Mouse (Mus musculus) forebrain, embryonic 13.5 days (tissue): ENCODE measurements at regions not wholly inside any gene's neighbourhood (a gene's known extent, or its start where the extent isn't known, plus 50 kb on each side); places are given as distances from the start of the nearest gene placed in this dataset.

Experiments used
- ATAC-seq: fragments of 200-750 bp; cut with Nextera tagmentation; 2 replicates; pipeline ENCODE4 v1.8.0; 2017
- H3K27ac ChIP-seq: fragments of 300-500 bp; sonication (generic); 2 replicates; pipeline ENCODE4 v1.5.1; 2015; ENCODE audit warnings: inconsistent platforms, mild to moderate bottlenecking, moderate library complexity
- H3K27me3 ChIP-seq: fragments of 300-500 bp; sonication (generic); 2 replicates; pipeline ENCODE4 v1.6.1; 2015; ENCODE audit warnings: mild to moderate bottlenecking, inconsistent platforms
- H3K36me3 ChIP-seq: fragments of 300-500 bp; sonication (generic); 2 replicates; pipeline ENCODE4 v1.6.1; 2015; ENCODE audit warnings: mild to moderate bottlenecking, inconsistent platforms; ENCODE audit not compliant: poor library complexity, severe bottlenecking
- H3K4me1 ChIP-seq: fragments of 300-500 bp; sonication (generic); 2 replicates; pipeline ENCODE4 v1.6.1; 2015; ENCODE audit warnings: inconsistent platforms
- H3K4me2 ChIP-seq: fragments of 300-500 bp; sonication (generic); 2 replicates; pipeline ENCODE4 v1.6.1; 2015; ENCODE audit warnings: inconsistent platforms, mild to moderate bottlenecking, moderate library complexity
- H3K4me3 ChIP-seq: fragments of 300-500 bp; sonication (generic); 2 replicates; pipeline ENCODE4 v1.5.1; 2015; ENCODE audit warnings: mild to moderate bottlenecking, inconsistent platforms
- H3K9ac ChIP-seq: fragments of 300-500 bp; sonication (generic); 2 replicates; pipeline ENCODE4 v1.6.1; 2015; ENCODE audit warnings: mild to moderate bottlenecking, inconsistent platforms
- H3K9me3 ChIP-seq: fragments of 300-500 bp; sonication (generic); replicated peaks from 2 replicates; pipeline ENCODE4 v1.6.1; 2016; ENCODE audit warnings: inconsistent platforms
- WGBS: fragments of 180-500 bp; shearing (Covaris S2); methylation state at CpG from one replicate; pipeline ENCODE4 v1.1.7; 2015; 5-methylcytosine and 5-hydroxymethylcytosine counted together

DNA sequence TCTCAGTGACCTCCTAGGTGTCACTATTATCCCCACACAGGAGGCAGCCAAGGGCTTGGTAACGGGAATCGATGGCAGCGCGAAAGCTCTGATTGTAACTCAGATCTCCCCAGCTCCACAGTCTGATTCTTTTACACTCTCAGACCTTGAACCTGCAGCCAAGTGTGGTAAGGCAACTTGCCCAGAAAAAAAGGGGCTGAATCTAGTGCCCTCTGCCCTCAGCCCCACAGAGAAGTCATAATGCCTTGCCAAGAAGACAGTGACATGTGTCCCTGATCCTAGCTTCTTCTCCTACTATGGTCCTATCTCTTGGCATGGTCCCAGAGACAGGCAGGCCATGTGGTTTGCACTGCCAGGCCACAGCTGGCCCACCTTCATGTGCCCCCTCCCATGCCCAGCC is 68.6 kb upstream of the Pja1 start:
- Histone ChIP-seq H3K4me2 (no peak overlapping the region), H3K9me3 (no peaks in the 10 kb centered on the region), H3K27ac (peak overlapping the region; percentile 70; the same call in 1 of the 2 replicates), H3K27me3 (peaks cover 12% of the 10 kb centered on the region; the same call in 1 of the 2 replicates), H3K36me3 (no peaks in the 10 kb centered on the region), H3K4me1 (peaks cover 21% of the 10 kb centered on the region), H3K9ac (no peak overlapping the region), H3K4me3 (no peak overlapping the region)
- ATAC-seq = no peak
- 72% methylated on average over 4 of the region's 4 CpGs for WGBS

DNA sequence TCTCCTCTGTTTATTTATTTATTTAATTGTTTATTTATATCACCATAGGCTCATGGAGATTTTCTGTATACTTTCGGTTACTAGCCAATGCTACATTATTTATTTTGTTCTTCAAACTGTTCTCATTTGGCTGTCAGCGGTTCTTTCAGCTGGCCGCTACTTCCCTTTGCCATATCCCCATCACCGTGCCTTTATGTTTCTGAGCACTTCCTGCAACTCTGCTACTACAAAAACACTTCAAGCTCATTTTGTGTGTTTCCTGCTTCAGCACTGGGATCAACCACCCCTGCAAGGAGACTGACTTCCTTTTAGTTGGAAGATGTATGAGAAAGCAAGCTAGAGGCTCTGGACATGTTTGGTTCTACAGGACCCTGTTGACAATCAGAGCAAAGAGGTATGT is 66.7 kb upstream of the Pja1 start:
- Histone ChIP-seq H3K9me3 (no peaks in the 10 kb centered on the region), H3K4me3 (no peak overlapping the region), H3K27me3 (0 out of 2 replicates have a peak, but pooled peaks cover 10% of the 10 kb centered on the region), H3K4me1 (peaks cover 21% of the 10 kb centered on the region), H3K4me2 (no peak overlapping the region), H3K9ac (no peak overlapping the region), H3K36me3 (no peaks in the 10 kb centered on the region), H3K27ac (no peak overlapping the region)
- no peak for ATAC-seq
- 93% methylated on average over 4 of the region's 4 CpGs for WGBS

DNA sequence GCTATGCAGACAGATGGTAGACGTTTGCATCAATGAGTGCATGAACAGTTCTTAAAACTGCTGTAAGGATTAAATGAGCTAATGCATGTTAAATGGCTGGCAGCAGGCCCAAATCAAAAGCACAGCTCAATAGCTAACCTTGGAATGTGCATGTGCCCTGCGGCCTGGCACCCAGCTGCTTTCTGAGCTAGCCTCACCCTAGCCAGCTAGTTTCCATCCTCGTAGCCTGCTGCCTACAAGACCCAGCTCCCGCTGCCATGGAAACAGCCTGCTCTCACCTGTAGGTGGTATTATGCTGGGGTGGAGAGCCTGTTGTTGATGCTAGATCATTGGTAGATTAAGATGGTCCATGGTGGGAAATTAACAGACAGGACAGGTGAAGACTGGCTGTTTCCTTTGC is 63.8 kb upstream of the Pja1 start:
- ATAC-seq = peak; percentile 77
- Histone ChIP-seq H3K36me3 (no peaks in the 10 kb centered on the region), H3K4me3 (no peak overlapping the region), H3K4me1 (peaks cover 16% of the 10 kb centered on the region), H3K9me3 (no peaks in the 10 kb centered on the region), H3K9ac (no peak overlapping the region), H3K27me3 (0 out of 2 replicates have a peak, but pooled peaks cover 14% of the 10 kb centered on the region), H3K4me2 (no peak overlapping the region), H3K27ac (peak overlapping the region; percentile 57; the same call in 1 of the 2 replicates)
- 51% methylated on average over 4 of the region's 4 CpGs for WGBS

DNA sequence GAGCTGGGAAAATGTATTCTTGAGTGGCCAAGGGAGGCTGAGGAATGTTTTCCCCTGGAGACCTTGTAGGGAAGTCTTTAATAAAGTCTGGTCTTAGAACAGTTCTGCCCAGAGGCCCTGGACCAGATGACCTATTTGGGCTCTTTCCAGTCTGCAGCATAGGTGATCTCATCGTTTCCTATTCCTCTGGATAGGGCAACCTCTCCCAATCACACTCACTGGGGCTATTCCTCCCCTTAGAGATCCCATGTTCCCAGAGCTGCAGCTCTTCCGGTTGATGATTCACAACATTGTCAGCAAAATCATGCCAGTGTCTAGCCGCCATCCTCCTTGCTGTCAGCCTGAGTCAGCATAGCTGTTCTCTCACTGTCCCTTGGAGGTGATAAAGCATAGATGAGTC is 60.1 kb upstream of the Pja1 start:
- H3K36me3 ChIP-seq = no peaks in the 10 kb centered on the region
- peaks cover 22% of the 10 kb centered on the region; the same call in 1 of the 2 replicates for H3K27me3 ChIP-seq
- no peak overlapping the region for H3K4me2 ChIP-seq
- H3K9ac ChIP-seq = no peak overlapping the region
- H3K27ac ChIP-seq = no peak overlapping the region
- H3K4me3 ChIP-seq = no peak overlapping the region
- H3K9me3 ChIP-seq = no peaks in the 10 kb centered on the region
- ATAC-seq = no peak
- 0 out of 2 replicates have a peak, but pooled peaks cover 12% of the 10 kb centered on the region for H3K4me1 ChIP-seq
- WGBS = 88% methylated on average over 3 of the region's 3 CpGs

DNA sequence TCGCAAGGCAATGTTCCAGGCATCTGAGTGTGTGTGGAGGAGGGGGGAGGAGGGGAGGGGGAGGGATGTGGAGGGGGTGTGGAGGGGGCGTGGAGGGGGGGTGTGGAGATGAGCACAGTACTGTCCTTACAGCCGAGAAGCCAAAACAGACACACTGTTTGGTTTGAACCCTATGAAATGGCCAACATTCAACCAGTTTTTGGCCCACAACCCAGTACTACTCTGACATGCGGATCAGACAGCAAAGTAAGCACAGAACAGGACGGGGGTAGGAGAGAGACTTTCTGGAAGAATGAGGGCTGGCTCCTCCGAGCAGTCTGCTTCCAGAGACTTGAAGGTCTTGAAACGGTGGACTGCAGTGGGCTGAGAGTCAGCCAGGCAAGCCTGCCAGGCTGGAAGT is 59.4 kb upstream of the Pja1 start:
- ATAC-seq = no peak
- H3K36me3 ChIP-seq = no peaks in the 10 kb centered on the region
- H3K4me1 ChIP-seq = 0 out of 2 replicates have a peak, but pooled peaks cover 9% of the 10 kb centered on the region
- peaks cover 21% of the 10 kb centered on the region; the same call in 1 of the 2 replicates for H3K27me3 ChIP-seq
- H3K9ac ChIP-seq = no peak overlapping the region
- no peak overlapping the region for H3K4me2 ChIP-seq
- WGBS = 75% methylated on average over 6 of the region's 7 CpGs
- no peak overlapping the region for H3K4me3 ChIP-seq
- H3K27ac ChIP-seq = no peak overlapping the region
- no peaks in the 10 kb centered on the region for H3K9me3 ChIP-seq

DNA sequence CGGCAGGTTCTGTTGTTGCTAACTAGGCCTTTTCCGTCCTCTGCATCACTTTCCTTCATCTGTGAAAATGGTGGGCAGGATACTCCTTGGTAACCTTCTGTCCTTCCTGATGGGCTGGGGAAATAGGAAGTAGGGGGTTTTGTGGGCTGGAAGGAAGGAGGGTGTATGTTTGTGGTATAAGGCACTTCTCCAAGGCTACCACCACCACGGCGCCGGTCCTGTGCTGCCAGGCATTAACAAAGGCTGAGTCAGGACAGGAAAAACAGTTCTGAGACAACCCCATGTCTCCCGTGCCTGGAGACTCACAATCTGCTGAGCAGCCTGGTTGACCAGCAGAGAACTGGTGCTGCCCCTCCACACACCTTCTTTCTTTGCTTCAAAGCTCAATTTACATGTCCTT is 52.2 kb upstream of the Pja1 start:
- Histone ChIP-seq H3K4me1 (peaks cover 25% of the 10 kb centered on the region), H3K9ac (no peak overlapping the region), H3K4me3 (no peak overlapping the region), H3K4me2 (no peak overlapping the region), H3K9me3 (no peaks in the 10 kb centered on the region), H3K27ac (no peak overlapping the region; the same call in 1 of the 2 replicates), H3K27me3 (peaks cover 21% of the 10 kb centered on the region; the same call in 1 of the 2 replicates), H3K36me3 (no peaks in the 10 kb centered on the region)
- WGBS = 37% methylated on average over 6 of the region's 6 CpGs
- ATAC-seq = no peak

DNA sequence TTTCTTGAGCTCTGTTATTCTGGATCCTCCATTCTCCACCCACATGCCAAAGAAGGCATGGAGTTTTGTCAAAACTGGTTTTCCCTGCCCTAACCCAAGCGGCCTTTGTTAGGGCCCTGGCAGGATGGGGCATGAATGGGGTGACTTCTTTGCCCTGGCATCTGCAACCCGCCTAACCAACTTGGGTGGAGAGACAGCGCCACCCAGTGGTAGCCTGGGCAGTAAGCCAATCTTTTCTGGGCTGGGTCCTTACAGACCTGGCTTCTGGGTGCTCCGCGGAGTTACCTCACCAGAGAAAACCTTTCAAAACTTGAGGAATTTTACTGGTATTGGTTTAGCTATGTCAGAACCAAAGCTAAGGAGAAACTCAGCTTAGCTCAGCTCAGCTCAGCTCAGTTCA is 51.8 kb upstream of the Pja1 start:
- Histone ChIP-seq H3K9me3 (no peaks in the 10 kb centered on the region), H3K4me3 (no peak overlapping the region), H3K4me1 (peaks cover 30% of the 10 kb centered on the region), H3K9ac (no peak overlapping the region), H3K36me3 (no peaks in the 10 kb centered on the region), H3K27me3 (peaks cover 22% of the 10 kb centered on the region; the same call in 1 of the 2 replicates), H3K4me2 (no peak overlapping the region), H3K27ac (peak overlapping the region; percentile 57; the same call in 1 of the 2 replicates)
- 20% methylated on average over 5 of the region's 5 CpGs for WGBS
- peak; percentile 85 for ATAC-seq

DNA sequence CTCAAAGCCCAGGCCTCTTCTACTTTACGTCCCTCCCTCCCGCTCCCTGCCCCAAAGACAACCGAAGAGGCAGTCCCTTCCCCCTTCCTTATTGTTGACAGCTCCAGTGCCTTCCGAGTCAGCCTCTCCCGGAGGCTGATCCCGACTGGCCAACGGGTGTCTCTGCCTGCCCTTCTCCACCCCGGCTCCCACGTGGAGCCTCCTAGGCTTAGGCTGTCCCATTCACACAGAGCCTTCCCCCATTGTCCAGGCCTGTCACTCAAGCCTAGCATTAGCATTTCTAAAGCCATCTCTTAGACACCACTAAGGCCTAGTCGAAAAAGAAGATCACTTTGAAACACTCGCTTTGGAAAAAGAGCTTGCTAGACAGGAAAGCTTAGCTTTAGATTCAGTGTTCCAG is 51.2 kb upstream of the Pja1 start:
- H3K36me3 ChIP-seq = no peaks in the 10 kb centered on the region
- 25% methylated on average over 11 of the region's 11 CpGs for WGBS
- peak overlapping the region; percentile 57 for H3K27ac ChIP-seq
- no peak overlapping the region for H3K4me2 ChIP-seq
- H3K27me3 ChIP-seq = peaks cover 23% of the 10 kb centered on the region; the same call in 1 of the 2 replicates
- no peaks in the 10 kb centered on the region for H3K9me3 ChIP-seq
- ATAC-seq = peak; percentile 81
- no peak overlapping the region for H3K4me3 ChIP-seq
- no peak overlapping the region for H3K9ac ChIP-seq
- peaks cover 32% of the 10 kb centered on the region for H3K4me1 ChIP-seq

DNA sequence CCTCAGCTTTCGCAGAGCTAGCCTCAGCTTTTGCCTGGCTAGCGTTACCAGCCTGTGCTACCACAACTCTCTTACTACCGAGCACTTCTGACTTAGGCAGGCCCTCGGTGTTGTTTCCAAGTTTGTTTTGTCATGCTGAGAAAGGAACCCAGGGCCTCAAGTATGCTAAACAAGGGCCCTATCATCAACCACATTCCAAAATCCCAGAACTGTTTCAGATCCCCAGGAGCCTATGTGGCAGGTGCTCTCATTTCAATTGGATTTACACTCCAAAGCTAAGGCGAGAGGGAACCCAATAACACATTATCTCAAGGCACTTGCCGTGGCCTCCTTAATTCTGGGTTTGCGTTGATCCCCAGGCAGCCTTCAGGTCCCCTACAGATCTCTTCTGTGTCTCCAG is 50.8 kb upstream of the Pja1 start:
- Histone ChIP-seq H3K4me1 (peaks cover 35% of the 10 kb centered on the region), H3K27me3 (peaks cover 27% of the 10 kb centered on the region; the same call in 1 of the 2 replicates), H3K9me3 (no peaks in the 10 kb centered on the region), H3K4me3 (no peak overlapping the region), H3K27ac (peak overlapping the region; percentile 57), H3K36me3 (no peaks in the 10 kb centered on the region), H3K9ac (no peak overlapping the region), H3K4me2 (no peak overlapping the region)
- no peak for ATAC-seq
- 29% methylated on average over 7 of the region's 7 CpGs for WGBS
